Mouse (Mus musculus): ENCODE measurements around the gene Rdh16. TPM values are rescaled to one million over a fixed set of nuclear protein-coding genes. Genes with fewer than 3 reads are reported as not detected.
"Not testable (repeated sequence)": the region's sequence is repeated elsewhere in the genome, so short reads cannot be mapped to it uniquely, and the experiment has no call there.

Rdh16 gene
- polyA plus RNA-seq, 1 experiment from 2014 or later: not detected

GRCm38 (mm10) chr10:127881041-127881440 is 80.1 kb downstream of the Rdh16 start:
- no peak overlapping the region for H3K9ac ChIP-seq
- H3K27ac ChIP-seq: no peak overlapping the region
- H3K4me2 ChIP-seq: no peak overlapping the region
- no peaks in the 10 kb centered on the region for H3K9me3 ChIP-seq
- ATAC-seq (ENCODE audit: insufficient read depth, low FRiP score, low read depth): no peak
- H3K4me3 ChIP-seq (replicated peaks): no peak overlapping the region
- H3K27me3 ChIP-seq (replicated peaks): no peaks in the 10 kb centered on the region
- WGBS: 91% methylated on average over 4 of the region's 4 CpGs
- H3K4me1 ChIP-seq: peaks cover 10% of the 10 kb centered on the region; the same call in 1 of the 2 replicates
- no peaks in the 10 kb centered on the region for H3K36me3 ChIP-seq

GRCm38 (mm10) chr10:127886551-127886950 is 85.6 kb downstream of the Rdh16 start:
- no peak overlapping the region for H3K27ac ChIP-seq
- no peaks in the 10 kb centered on the region for H3K9me3 ChIP-seq
- H3K4me3 ChIP-seq (replicated peaks): no peak overlapping the region
- no peak overlapping the region for H3K9ac ChIP-seq
- H3K36me3 ChIP-seq: no peaks in the 10 kb centered on the region
- H3K27me3 ChIP-seq (replicated peaks): no peaks in the 10 kb centered on the region
- H3K4me2 ChIP-seq: no peak overlapping the region
- no peaks in the 10 kb centered on the region for H3K4me1 ChIP-seq
- ATAC-seq (ENCODE audit: insufficient read depth, low FRiP score, low read depth): no peak
- 71% methylated on average over 1 of the region's 1 CpGs for WGBS

- H3K36me3 ChIP-seq: no peaks in the 10 kb centered on the region
- no peak for ATAC-seq (ENCODE audit: insufficient read depth, low FRiP score, low read depth)
- 79% methylated on average over 4 of the region's 4 CpGs for WGBS
- H3K27ac ChIP-seq: no peak overlapping the region
- no peak overlapping the region for H3K4me3 ChIP-seq (replicated peaks)
- no peak overlapping the region for H3K9ac ChIP-seq
- H3K4me2 ChIP-seq: no peak overlapping the region
- H3K9me3 ChIP-seq: no peaks in the 10 kb centered on the region
- H3K4me1 ChIP-seq: no peaks in the 10 kb centered on the region
- no peaks in the 10 kb centered on the region for H3K27me3 ChIP-seq (replicated peaks)
These were observed 86.0 kb downstream of the Rdh16 start for GRCm38 (mm10) chr10:127886971-127887370.

- no peak for ATAC-seq (ENCODE audit: insufficient read depth, low FRiP score, low read depth)
- H3K27ac ChIP-seq: no peak within 1 kb of the TSS
- no peak within 1 kb of the TSS for H3K9ac ChIP-seq
- H3K4me2 ChIP-seq: no peak within 1 kb of the TSS
- no peaks in the 10 kb centered on the region for H3K4me1 ChIP-seq
- no peaks in the 10 kb centered on the region for H3K9me3 ChIP-seq
- no peak within 1 kb of the TSS for H3K4me3 ChIP-seq (replicated peaks)
- H3K36me3 ChIP-seq: no peaks in the 10 kb centered on the region
- H3K27me3 ChIP-seq (replicated peaks): no peaks in the 10 kb centered on the region
These were observed 87.7 kb downstream of the Rdh16 start, which contains the start of gene Rdh7 for GRCm38 (mm10) chr10:127888605-127889004. TSS of gene Rdh7 (minus strand) at chr10:127888817.

- Histone ChIP-seq H3K4me2 (no peak overlapping the region), H3K9me3 (no peaks in the 10 kb centered on the region), H3K27me3 (replicated peaks) (no peaks in the 10 kb centered on the region), H3K4me3 (replicated peaks) (no peak overlapping the region), H3K4me1 (peaks cover 3% of the 10 kb centered on the region; the same call in 1 of the 2 replicates), H3K9ac (no peak overlapping the region), H3K36me3 (no peaks in the 10 kb centered on the region), H3K27ac (no peak overlapping the region)
- ATAC-seq (ENCODE audit: insufficient read depth, low FRiP score, low read depth): no peak
- 76% methylated on average over 1 of the region's 1 CpGs for WGBS
These were observed 90.5 kb downstream of the Rdh16 start for GRCm38 (mm10) chr10:127891481-127891880.

GRCm38 (mm10) chr10:127893163-127894022 is 92.4 kb downstream of the Rdh16 start:
- peak overlapping the region; percentile 73 for H3K27ac ChIP-seq
- not testable (repeated sequence) for H3K27me3 ChIP-seq (replicated peaks); H3K4me2 ChIP-seq; H3K9me3 ChIP-seq; H3K4me1 ChIP-seq; H3K4me3 ChIP-seq (replicated peaks); H3K9ac ChIP-seq; H3K36me3 ChIP-seq
- 42% methylated on average over 5 of the region's 5 CpGs for WGBS
- peak; percentile 89 for ATAC-seq (ENCODE audit: insufficient read depth, low FRiP score, low read depth)

Other genes with a start within 250 kb of the Rdh16 start
- gene Lrp1, start 180.0 kb upstream of the Rdh16 start, polyA plus RNA-seq (2015; fragmentation: Nextera tagmentation; extraction: Ambion mirVana): 77.0 and 87.0 TPM in 2 replicates
- gene Stat6, start 158.2 kb upstream of the Rdh16 start, polyA plus RNA-seq (2015; fragmentation: Nextera tagmentation; extraction: Ambion mirVana): 35.0 and 37.1 TPM in 2 replicates
- gene Nemp1, start 134.3 kb upstream of the Rdh16 start, polyA plus RNA-seq (2015; fragmentation: Nextera tagmentation; extraction: Ambion mirVana): 7.8 and 8.6 TPM in 2 replicates
- 10.8 and 13.3 TPM in 2 replicates for gene Nab2, start 132.6 kb upstream of the Rdh16 start, polyA plus RNA-seq (2015; fragmentation: Nextera tagmentation; extraction: Ambion mirVana)
- gene Myo1a, start 96.0 kb upstream of the Rdh16 start, polyA plus RNA-seq (2015; fragmentation: Nextera tagmentation; extraction: Ambion mirVana): 15.3 and 17.1 TPM in 2 replicates
- 2.7 and 4.4 TPM in 2 replicates for gene Tac2, start 76.7 kb upstream of the Rdh16 start, polyA plus RNA-seq (2015; fragmentation: Nextera tagmentation; extraction: Ambion mirVana)
- gene Zbtb39, start 61.6 kb upstream of the Rdh16 start, polyA plus RNA-seq (2015; fragmentation: Nextera tagmentation; extraction: Ambion mirVana): 2.5 and 3.0 TPM in 2 replicates
- gene Gpr182, start 49.4 kb upstream of the Rdh16 start, polyA plus RNA-seq (2015; fragmentation: Nextera tagmentation; extraction: Ambion mirVana): 2.4 and 2.9 TPM in 2 replicates
- gene Rdh1, start 41.4 kb upstream of the Rdh16 start, polyA plus RNA-seq (2015; fragmentation: Nextera tagmentation; extraction: Ambion mirVana): 0.03 TPM in 1 of 2 replicates, not detected in the other
- gene Rdh16f1, start 41.4 kb upstream of the Rdh16 start, polyA plus RNA-seq (2015; fragmentation: Nextera tagmentation; extraction: Ambion mirVana): not detected in 2 replicates
- gene Rdh9, start 24.8 kb upstream of the Rdh16 start, polyA plus RNA-seq (2015; fragmentation: Nextera tagmentation; extraction: Ambion mirVana): 0.10 and 0.18 TPM in 2 replicates
- not detected in 2 replicates for gene Rdh19, start 48.8 kb downstream of the Rdh16 start, polyA plus RNA-seq (2015; fragmentation: Nextera tagmentation; extraction: Ambion mirVana)
- gene Rdh16f2, start 65.3 kb downstream of the Rdh16 start, polyA plus RNA-seq (2015; fragmentation: Nextera tagmentation; extraction: Ambion mirVana): not detected in 2 replicates
- gene Rdh7, start 87.7 kb downstream of the Rdh16 start, polyA plus RNA-seq (2015; fragmentation: Nextera tagmentation; extraction: Ambion mirVana): 0.35 and 0.37 TPM in 2 replicates
- 0.85 and 1.2 TPM in 2 replicates for gene Sdr9c7, start 97.4 kb downstream of the Rdh16 start, polyA plus RNA-seq (2015; fragmentation: Nextera tagmentation; extraction: Ambion mirVana)
- not detected in 2 replicates for gene Hsd17b6, start 206.5 kb downstream of the Rdh16 start, polyA plus RNA-seq (2015; fragmentation: Nextera tagmentation; extraction: Ambion mirVana)
- gene Prim1, start 214.0 kb downstream of the Rdh16 start, polyA plus RNA-seq (2015; fragmentation: Nextera tagmentation; extraction: Ambion mirVana): 69.9 and 75.1 TPM in 2 replicates
- 639 and 789 TPM in 2 replicates for gene Naca, start 234.4 kb downstream of the Rdh16 start, polyA plus RNA-seq (2015; fragmentation: Nextera tagmentation; extraction: Ambion mirVana)